Mouse (Mus musculus) kidney, adult 2 months (tissue): ENCODE measurements at regions not wholly inside any gene's neighbourhood (a gene's known extent, or its start where the extent isn't known, plus 50 kb on each side); places are given as distances from the start of the nearest gene placed in this dataset.

ENCODE experiments used
- CTCF ChIP-seq: fragments of 200-500 bp; conservative IDR thresholded peaks from 2 replicates; pipeline ENCODE4 v1.5.1; 2011; ENCODE audit warnings: low read depth, mild to moderate bottlenecking, control low read depth, low read length, moderate library complexity, mixed read lengths; ENCODE audit not compliant: insufficient read depth, insufficient read length
- POLR2A ChIP-seq: fragments of 200-500 bp; IDR thresholded peaks from one replicate; pipeline ENCODE4 v1.6.1; 2011; ENCODE audit warnings: low read depth, low read length, control low read depth

DNA sequence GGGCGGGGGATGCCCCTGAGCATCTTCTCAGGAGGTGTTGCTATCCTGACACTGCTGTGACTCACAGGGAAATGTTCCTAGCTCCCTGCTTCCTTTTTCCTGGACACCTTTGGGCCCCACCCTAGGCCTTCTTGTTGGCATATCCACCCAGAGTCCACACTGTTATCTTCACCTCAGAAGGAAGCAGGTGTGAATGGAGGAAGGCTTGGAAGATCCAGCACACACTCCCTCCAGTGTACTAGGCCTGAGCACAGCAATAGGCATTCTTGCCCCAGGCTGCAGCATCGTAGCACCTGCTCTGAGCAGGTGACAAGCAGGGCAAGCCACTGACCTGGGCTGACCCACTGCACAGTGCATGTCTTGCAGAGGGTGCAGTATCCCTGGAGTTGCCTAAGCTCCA lies 172.6 kb upstream of the Klf3 start:
- TF ChIP-seq POLR2A (no peak), CTCF (no peak)
